Mouse (Mus musculus) brain, embryonic 18.5 days (tissue): ENCODE measurements around the gene Cherp.

Experiments used
- DNase-seq: peaks from one replicate; pipeline ENCODE4 v3.0.0-alpha.2; 2012; ENCODE audit warnings: low read depth, low spot score

Cherp gene

DNA sequence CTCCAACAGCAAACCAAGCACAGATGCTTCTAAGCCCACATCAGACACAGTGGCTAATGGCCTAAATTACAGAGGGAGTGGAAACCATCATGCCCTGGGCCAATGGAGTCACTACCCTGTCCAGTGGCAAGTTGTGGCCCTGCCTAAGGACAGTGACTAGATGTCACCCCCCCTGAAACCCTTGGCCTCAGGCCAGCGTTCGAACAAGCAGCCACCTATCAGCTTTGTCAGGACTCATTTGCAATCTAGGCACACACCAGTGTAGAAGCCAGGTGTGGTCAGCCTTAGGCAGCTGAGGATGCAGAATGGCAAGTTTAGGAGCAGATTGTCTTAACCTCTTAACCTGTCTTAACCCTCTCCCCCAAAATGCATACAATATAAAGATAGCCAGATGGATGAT is 59.8 kb downstream of the Cherp start:
- no peak for DNase-seq

DNA sequence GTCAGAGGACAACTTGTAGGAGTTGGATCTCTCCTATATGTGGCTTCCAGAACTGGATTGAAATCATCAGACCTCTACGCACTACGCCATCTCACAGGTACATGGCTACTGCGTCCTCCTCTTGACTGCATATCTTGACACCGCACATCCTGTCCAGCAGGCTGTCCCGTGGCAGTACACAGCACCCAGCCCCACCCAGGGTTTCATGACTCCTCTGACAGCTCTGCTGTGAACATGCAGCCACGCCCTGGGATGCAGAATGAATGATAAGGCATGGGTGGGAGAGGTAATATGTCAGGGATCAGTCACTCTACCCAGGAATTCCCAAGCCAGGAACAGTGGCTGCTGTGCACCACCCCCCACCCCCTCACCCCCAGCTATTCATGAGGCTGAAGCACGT is 61.2 kb downstream of the Cherp start:
- no peak for DNase-seq
